Mouse (Mus musculus) heart, postnatal 10 days (tissue): Measurements from ENCODE around the gene Rassf2. TPM values are rescaled to one million over a fixed set of nuclear protein-coding genes. Genes with fewer than 3 reads are reported as not detected.

Experiments
- DNase-seq, 2 experiments: peaks; one replicate each; pipeline ENCODE4 v3.0.0; 2021
- intact Hi-C: fragments of 180-260 bp; cut with DNase I; formaldehyde crosslinking; loops from one replicate; pipeline ENCODE4 v1.15.1; 2025
- total RNA-seq, 2 experiments: library from RNA; stranded (reverse); gene quantifications; 2 replicates each; pipeline ENCODE4 v1.2.3; 2021

Rassf2 gene
- total RNA-seq, 2 experiments from 2014 or later, result 16.2 TPM

DNA sequence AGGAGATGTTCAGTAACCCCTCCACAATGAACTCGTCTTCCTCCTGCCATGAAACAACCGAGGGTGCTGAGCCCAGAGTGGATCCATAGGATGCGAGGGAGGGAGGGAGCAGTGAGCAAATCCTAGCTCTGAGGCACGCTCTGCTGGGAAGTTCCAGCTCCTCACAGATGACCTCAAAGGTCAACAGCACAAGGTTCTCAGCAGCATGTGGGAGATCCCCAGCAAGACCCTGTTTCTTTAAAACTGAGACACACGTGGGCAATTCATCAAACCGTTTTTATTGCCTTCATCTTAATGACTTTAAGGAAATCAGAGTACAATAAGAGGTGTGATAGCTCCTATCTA lies 22.6 kb downstream of the Rassf2 start:
- intact Hi-C loops, result no loop called here
- no peak for DNase-seq

DNA sequence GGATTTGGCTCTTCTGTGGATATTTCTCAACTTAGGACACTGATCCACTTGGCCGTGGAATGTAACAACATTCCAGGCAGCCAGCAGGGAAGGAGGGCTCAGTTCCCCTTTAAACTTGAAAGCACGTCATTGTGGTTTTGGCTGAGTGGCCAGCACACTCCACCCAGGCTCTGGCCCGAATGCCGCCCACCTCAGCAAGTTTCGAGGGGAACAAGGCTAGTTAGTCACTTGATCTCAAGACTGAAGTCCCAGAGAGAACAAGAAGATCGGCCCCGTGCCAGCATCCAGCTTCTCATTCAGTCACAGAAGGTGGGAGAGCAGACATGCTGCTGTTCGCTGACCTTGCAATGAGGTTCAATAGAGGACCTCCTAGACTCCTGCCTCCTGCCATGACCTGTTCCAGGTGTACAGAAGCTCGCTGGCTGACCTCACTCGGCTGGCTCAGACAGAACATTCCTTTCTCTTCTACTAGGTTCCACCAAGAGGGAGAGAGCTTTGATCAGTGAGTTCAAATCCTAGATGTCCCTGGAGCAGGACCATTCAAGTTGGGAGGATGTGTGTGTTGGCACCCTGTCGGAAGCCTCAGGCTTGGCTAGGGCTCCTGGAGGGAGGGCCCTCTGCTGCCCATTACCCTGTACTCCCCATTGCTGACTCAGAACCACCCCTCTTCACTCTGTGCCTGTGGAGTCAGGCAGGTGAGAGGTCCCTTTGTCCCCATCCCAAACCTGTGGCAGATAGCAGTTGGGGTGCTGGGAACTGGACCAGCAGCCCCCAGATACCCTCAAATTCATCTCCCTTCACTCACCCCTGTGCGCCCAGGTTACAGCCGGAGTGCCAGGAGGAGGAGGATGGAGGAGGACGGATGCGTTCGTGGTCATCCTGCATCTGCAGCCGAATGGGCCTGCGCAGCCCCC lies 23.2 kb downstream of the Rassf2 start:
- intact Hi-C loops, result no loop called here
- peak; percentile 76 for DNase-seq

DNA sequence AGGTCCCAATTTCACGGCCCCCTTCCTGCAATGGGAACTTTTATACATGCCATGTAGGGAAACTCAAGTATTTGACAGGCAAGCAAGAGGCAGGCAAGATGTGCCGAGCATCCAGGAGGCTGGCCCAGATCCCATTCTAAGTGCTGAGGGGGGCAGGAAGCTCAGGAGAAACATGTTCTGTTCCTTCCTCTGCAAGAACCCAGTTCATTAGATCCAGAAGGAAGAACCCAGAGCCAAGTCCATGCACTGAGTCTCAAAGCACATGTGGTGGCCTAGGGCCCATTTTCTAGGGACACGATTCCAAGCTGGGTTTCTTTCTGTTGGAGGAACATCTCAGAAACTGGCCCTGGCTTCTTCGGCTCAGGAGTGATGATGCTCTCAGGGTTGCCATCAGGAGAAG lies 24.6 kb downstream of the Rassf2 start:
- intact Hi-C loops, result no loop called here
- no peak for DNase-seq

DNA sequence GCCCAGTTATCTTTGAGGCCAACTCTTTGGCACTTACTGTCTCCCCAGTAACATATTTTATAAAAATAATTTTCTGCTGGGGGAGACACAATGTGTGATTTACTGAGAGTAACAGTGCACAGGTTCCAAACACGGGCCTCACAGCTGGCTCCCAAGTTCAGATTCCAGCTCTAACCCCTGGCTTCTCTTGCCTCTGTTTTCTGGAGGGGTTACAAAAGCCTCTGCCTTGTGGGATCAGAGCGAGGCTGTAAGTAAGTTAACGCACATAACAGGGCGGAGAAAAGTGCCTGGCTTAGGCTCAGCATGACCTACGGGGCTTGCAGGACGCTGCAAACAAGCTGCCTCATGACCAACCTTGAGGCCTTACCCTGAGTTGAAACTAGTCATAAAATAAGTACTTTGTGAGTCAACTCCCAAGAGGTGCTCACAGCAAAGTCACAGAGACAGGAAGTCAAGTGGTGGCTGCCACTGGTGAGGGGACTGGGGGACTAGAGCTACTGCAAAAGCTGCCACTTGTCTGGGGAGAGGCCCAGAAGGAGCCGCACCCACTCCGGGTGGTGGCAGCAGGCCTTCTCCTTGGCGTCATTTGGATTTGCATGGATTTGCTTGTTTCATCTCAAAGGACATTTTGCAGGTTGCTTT lies 25.4 kb downstream of the Rassf2 start:
- intact Hi-C loops, result no loop called here
- DNase-seq, result no peak

DNA sequence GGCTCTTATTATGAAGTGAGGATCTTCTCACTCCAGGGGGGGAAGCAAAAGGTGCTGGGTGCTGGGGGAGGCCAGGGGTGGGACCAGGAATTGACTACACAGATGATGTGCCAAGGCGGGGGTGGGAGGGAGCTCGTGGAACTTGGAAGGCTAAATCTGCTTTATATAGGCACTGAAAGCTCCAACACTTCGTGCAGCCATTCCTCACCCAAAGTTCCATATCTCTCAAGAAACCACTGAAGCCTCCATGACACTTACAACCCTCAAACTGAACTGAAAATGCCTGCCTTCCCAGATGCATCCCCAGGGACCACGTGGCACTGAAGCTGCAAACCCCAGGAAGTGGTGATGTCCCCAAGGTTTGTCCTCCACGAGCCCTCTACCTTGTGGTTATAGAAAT lies 26.1 kb downstream of the Rassf2 start:
- intact Hi-C loops, result no loop called here
- DNase-seq, result no peak

- intact Hi-C loops, result no loop called here
- DNase-seq, result no peak
Observed at GRCm38 (mm10) chr2:132001696-132002334, 28.2 kb downstream of the Rassf2 start.

- intact Hi-C loops, result no loop called here
Observed at GRCm38 (mm10) chr2:131997356-131997755, 32.7 kb downstream of the Rassf2 start.

DNA sequence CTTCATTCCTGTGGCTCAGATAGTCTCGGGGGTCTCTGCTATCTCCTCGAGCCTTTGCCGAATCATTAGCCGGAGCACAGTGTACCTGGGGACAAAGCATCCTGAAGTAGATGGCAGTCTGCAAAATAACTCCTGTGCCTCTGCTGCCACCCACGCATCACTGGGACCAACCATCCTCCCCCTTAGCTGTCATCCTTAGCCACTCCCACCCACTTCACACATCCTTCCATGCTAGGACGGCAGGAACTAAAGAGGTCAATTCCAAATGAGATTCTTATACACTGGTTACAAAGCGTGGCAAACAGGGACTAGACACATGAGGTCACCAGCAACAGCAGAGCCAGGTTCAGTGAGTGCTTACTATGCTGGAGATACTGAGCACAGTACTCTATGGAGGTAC lies 33.7 kb downstream of the Rassf2 start:
- intact Hi-C loops, result no loop called here
- no peak for DNase-seq

More at GRCm38 (mm10) chr2:131997356-131997755, 32.7 kb downstream of the Rassf2 start:
- DNase-seq, result no peak

- intact Hi-C loops, result no loop called here
Observed at GRCm38 (mm10) chr2:131995742-131996141, 34.3 kb downstream of the Rassf2 start.

DNA sequence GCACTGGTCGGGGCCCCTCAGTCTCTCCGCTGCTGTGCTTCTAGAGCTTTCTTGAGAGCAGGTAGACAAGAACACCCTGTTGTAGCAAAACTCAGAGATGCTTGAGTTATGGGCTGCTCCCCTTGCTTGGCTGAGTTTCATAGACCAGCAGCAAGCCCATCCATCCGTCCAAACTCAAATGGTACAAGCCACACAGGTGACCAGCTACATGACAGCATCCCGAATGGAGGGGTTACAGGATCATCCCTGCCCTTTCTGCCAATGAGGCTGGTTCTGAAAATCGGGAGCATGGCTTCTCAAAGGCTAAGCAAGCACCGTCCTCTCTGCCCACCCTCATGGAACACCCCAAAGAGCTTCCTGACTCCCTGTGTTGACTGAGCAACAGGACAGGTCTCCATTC lies 35.1 kb downstream of the Rassf2 start:
- no peak for DNase-seq
- intact Hi-C loops, result no loop called here

More at GRCm38 (mm10) chr2:131995742-131996141, 34.3 kb downstream of the Rassf2 start:
- no peak for DNase-seq

- DNase-seq, result no peak
- intact Hi-C loops, result no loop called here
Observed at GRCm38 (mm10) chr2:131993563-131994088, 36.4 kb downstream of the Rassf2 start.

DNA sequence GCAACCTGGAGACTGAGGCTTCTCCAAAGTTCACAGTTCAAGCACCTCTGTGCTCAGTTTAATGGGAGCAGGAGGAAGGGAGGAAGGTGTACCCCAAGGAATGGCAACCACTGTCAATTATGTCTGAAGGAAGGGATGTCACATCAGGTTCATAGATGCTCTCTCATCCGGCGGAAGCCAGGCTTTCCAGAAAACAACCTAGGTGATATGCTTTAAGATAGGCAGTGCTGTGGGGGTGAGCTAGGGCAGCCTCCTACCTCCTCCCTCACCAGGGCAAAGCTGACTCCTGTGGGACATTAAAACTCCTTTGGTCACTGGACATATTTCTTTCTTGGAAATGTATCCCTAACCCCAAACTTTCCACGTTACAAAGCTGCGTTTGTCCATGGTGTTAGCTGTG lies 36.9 kb downstream of the Rassf2 start:
- intact Hi-C loops, result no loop called here
- DNase-seq, result no peak

DNA sequence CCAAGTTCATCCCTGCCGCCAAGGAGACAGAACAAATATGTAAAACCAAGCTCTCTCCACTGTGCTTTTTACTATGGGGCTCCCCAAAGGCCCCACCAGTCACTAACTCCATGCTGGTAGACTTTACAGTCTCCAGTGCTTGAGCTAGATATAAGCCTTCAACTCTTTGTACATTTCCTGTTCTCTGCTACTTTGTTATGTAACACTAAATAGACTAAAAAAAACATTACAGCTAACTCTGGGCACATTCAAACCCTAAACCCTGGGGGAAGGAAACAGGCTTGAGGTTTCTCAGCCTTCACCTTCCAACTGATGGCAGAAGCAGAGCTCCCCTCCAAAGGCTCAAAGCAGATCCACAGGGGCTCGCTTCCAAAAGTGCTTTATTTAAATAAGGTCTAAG lies 37.6 kb downstream of the Rassf2 start:
- no peak for DNase-seq
- intact Hi-C loops, result no loop called here

- intact Hi-C loops, result no loop called here
Observed at GRCm38 (mm10) chr2:131988550-131988949, 41.5 kb downstream of the Rassf2 start.

DNA sequence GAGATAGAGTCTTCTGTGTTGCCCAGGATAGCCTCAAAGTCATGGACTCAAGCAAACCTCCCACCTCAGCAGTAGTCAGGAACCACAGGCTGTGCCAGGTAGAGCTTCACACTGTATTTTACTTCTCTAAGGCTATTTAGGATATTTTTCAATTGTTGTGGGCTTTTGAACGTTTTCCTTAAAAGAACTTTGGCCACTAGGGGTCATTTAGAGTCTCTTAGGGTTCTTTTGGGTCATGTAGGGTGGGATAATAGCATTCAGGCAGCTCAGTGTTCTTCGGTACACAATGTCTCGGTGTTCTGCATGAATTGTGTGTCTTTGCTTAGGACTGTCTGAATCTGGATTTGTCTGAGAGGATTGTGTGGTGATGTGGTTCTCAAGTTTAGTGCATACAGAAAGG lies 42.1 kb downstream of the Rassf2 start:
- intact Hi-C loops, result no loop called here
- no peak for DNase-seq

More at GRCm38 (mm10) chr2:131988550-131988949, 41.5 kb downstream of the Rassf2 start:
- DNase-seq, result no peak

DNA sequence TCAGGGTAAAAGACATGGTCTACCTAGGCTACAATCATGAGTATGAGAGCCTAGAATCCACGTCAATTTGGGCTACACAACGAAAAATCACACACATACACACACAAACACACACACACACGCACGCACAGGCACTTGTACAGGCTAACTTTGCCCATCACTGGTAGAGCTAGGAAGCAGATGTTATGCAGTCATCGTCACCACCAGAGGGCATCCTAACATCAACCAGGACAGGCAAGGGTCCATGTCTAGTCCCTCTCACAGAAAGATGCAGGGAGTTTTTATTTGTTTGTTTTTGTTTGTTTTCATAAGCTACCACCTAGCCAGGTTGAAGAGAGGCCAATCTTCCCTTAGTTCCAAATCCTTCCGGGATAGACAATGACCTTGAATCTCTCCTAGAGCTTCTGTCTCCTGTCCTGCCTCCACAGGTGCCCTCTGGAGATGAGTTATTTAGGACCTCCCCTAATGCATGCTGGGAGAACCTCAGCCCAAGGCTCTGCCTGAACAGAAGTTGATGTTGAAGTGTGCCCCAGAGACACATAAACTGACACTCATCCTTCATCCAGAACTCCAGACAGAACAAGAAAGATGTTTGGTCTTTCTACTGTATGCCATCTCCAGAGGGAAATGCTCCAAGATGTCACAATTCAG lies 47.4 kb downstream of the Rassf2 start:
- peak; percentile 74 to 80 for DNase-seq
- intact Hi-C loops, result loop anchor here (1.0 to 2.0 kb wide), 3 partner anchors 78 to 258 kb away; no protein-coding TSS in a partner anchor

DNA sequence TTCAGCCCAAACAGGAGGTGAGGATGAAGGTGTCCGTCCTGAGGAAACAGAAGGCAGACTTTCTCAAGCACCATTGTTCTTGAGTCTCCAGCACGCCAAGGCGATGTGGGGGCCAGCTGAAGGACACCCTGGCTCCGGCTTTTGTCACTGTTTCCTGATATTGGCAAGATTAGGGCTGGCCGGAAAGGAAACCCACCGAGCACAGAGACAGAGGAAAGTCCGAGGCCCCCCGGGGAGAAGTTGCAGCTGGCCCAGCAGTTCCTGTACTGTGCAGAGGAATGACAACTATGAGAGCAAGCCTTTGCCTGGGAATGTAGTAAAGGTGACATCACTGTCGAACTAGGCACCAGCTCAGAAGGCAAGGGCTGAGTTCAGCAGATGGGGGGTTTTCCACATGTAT lies 49.2 kb downstream of the Rassf2 start:
- DNase-seq, result peak; percentile 61 to 73
- intact Hi-C loops, result loop anchor here (1.0 kb wide), 1 partner anchor 23 kb away; no protein-coding TSS in a partner anchor

GRCm38 (mm10) chr2:131976663-131977062 lies 53.4 kb downstream of the Rassf2 start:
- intact Hi-C loops, result loop anchor here (2.0 kb wide), 1 partner anchor 16 kb away; no protein-coding TSS in a partner anchor
- no peak for DNase-seq

DNA sequence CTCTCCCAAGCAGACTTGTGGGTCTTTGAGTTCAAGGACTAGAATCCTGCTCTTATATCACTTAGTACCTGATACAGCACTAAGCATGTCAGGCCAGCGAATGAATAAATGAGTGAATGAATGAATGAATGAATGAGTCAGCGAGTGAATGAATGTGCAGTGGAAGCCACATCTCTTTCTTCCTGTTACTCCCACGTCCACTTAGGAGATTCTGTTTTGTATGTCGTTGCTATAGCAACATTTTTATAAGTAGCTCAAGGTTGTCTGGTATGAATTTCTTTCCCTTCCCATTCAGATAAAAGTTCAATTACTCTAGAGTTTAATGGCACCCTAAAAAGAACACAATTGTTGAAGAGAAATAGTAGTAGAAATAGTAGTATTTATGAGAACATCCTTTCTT lies 59.0 kb downstream of the Rassf2 start:
- no peak for DNase-seq
- intact Hi-C loops, result no loop called here

DNA sequence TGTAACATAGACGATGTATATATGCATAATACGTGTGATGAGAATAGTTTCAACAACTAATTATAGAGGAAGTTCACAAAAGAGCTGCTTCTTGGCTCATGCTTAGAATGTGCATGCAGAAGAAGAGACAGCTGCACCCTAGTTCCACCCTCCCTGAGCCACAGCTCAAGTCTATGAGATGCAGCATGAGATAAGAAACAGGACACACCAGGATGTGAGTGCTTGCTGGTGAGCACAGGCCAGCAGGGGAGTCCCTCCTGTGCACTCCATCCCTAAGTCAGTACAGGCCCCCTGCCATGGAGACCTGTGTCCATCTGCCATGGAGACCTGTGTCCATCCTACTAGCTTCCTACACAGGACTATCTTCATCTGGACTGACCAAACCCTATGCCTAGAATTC lies 59.5 kb downstream of the Rassf2 start:
- DNase-seq, result no peak
- intact Hi-C loops, result no loop called here

DNA sequence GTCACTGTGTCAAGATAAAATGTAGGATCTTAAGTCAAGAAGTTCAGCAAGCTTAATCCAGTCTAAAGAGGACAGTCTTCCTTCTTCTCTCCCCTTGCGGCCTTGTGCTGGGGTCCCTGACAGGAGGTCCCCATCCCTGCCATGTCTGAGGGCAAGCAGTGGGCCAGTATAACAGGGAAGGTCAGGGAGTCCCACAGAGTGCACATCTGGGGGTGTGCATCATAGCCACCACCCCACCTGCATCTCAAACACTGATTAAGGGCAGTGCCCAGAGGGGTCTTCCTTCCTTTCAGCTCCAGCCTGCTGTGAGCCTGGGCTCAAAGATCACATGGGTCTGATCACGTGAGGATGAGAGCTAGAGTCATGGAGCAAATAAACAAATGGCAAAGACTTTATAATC lies 68.4 kb downstream of the Rassf2 start:
- intact Hi-C loops, result loop anchor here (2.0 kb wide), 1 partner anchor 15 kb away; no protein-coding TSS in a partner anchor
- no peak for DNase-seq
